Mouse (Mus musculus) gonadal fat pad, adult 2 months (tissue): Measurements from ENCODE around the gene AB124611. TPM values are rescaled to one million over a fixed set of nuclear protein-coding genes. Genes with fewer than 3 reads are reported as not detected.
"Not testable (repeated sequence)": the region's sequence is repeated elsewhere in the genome, so short reads cannot be mapped to it uniquely, and the experiment has no call there.

Experiments used
- DNase-seq: peaks from one replicate; pipeline ENCODE4 v3.0.0-alpha.2; 2012; ENCODE audit warnings: low read depth
- polyA plus RNA-seq: library from polyadenylated mRNA; depleted of rRNA; stranded (reverse); fragments of >200 nt; gene quantifications from 2 replicates; pipeline ENCODE4 v1.2.3, GENCODE M21; 2012; rRNA removed

The AB124611 gene
- polyA plus RNA-seq = 3.4 and 3.5 TPM in 2 replicates

DNA sequence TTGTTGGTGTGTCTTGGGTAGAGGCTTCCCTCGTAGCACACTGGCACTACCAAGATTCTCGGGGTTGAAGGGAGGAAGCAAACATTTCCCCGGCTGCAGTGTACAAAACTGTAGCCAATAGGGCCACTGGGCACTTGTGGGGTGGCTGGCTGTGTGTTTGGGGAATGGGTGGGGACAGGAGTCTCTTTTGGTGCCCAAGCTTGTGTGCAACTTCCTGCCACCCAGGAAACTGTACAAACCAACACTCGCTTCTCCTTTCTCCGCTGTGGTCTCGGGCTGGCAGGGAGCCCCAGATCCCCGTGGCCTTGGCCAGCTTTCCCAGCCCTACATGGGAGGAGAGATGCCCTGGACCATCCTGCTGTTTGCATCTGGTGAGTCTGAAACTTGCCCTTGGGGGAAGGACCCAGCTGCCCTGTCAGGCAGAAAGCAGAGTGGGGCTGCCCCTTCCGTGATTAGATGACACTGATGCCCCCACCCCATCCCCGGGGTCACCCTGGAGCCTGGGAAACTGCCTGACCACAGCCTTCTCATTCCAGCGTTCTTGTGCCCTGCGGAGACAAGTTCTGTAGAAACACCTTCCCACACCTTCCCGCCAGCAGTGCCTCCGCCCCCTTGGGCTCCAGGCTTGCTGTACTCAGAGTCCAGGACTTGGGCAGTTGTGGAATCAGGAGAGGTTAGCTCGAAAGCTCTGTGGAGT is at the start of gene AB124611:
Gene AB124611 (plus strand): TSS at position 240 of the 697 bp plus-strand sequence.
- DNase-seq = no peak

GRCm38 (mm10) chr9:21477707-21478106 is 48.3 kb upstream of the AB124611 start:
- no peak for DNase-seq

GRCm38 (mm10) chr9:21484065-21484464 is 41.9 kb upstream of the AB124611 start:
- no peak for DNase-seq

DNA sequence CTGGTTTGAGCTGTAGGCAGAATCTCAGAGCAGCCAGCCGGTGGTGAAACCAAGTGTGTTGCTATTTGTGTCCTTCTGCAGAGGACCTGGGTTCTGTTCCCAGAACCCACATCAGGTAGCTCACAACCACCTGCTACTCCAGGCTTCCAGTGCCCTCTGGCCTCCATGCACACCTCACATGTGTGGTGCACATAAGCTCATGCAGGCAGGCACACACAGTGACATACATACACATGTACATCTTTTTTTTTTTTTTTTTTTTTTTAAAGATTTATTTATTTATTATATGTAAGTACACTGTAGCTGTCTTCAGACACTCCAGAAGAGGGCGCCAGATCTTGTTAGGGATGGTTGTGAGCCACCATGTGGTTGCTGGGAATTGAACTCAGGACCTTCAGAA is 37.7 kb upstream of the AB124611 start:
- not testable (repeated sequence) for DNase-seq

DNA sequence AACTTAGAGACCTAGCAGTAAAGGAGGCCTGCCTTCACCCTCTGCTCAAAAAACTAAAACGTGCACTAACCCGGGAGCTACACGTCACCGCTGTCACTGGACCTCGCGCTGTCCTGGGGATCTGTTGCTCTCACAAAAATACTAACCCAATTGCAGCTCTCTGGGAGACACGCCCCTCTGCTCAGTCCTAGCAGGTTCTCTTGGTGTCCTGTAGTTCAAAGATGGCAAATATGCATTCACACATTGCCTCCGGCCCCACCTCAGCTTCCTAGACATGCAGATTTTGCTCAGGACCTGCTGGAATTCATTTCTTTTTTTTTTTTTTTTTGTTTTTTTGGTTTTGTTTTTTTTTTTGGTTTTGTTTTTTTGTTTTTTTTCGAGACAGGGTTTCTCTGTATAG is 35.3 kb upstream of the AB124611 start:
- DNase-seq = no peak

DNA sequence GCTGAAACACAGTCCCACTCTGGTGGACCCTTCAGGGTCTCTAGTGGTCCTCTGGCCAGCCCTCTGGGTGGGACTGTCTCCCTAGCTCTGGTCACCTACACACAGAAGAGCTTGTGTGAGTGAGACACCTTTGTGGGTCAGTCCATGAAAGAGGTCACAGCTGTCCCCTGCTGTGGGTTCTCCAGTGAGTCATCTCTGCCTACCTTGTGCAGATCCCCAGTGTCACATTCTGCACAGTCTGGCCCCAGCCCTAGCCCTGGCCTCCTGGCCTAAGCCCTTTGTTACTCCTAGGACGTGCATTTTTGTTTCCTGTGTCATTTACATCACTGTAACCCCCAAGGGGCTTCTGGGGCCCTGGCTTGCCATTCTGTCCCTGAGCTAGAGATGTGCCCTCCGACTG is 32.1 kb upstream of the AB124611 start:
- DNase-seq = no peak

- DNase-seq = no peak
Measured at GRCm38 (mm10) chr9:21494726-21495125, 31.2 kb upstream of the AB124611 start.

GRCm38 (mm10) chr9:21496308-21497049 is 29.5 kb upstream of the AB124611 start:
- DNase-seq = no peak

GRCm38 (mm10) chr9:21497050-21497542 is 28.9 kb upstream of the AB124611 start:
- no peak for DNase-seq

GRCm38 (mm10) chr9:21497664-21498063 is 28.3 kb upstream of the AB124611 start:
- no peak for DNase-seq

- no peak for DNase-seq
Measured at GRCm38 (mm10) chr9:21498284-21498902, 27.6 kb upstream of the AB124611 start.

DNA sequence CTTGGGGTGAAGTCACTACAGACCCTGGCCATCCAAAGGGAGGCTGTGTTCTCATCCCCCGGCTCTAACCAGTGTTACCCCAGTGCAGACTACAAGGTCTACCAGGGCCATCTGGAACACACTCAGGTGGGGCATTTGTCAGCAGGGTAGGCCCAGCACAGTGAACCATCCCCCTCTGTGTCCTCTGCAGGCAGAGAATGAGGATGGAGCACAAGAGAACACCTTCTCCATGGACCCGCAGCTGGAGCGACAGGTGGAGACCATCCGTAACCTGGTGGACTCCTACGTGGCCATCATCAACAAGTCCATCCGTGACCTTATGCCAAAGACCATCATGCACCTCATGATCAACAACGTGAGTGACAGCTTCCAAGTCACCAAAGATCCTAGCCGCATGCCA is 22.6 kb upstream of the AB124611 start:
- DNase-seq = no peak

GRCm38 (mm10) chr9:21505767-21506166 is 20.2 kb upstream of the AB124611 start:
- no peak for DNase-seq

- DNase-seq = no peak
Measured at GRCm38 (mm10) chr9:21507753-21508430, 18.1 kb upstream of the AB124611 start.

- no peak for DNase-seq
Measured at GRCm38 (mm10) chr9:21508871-21509404, 17.0 kb upstream of the AB124611 start.

DNA sequence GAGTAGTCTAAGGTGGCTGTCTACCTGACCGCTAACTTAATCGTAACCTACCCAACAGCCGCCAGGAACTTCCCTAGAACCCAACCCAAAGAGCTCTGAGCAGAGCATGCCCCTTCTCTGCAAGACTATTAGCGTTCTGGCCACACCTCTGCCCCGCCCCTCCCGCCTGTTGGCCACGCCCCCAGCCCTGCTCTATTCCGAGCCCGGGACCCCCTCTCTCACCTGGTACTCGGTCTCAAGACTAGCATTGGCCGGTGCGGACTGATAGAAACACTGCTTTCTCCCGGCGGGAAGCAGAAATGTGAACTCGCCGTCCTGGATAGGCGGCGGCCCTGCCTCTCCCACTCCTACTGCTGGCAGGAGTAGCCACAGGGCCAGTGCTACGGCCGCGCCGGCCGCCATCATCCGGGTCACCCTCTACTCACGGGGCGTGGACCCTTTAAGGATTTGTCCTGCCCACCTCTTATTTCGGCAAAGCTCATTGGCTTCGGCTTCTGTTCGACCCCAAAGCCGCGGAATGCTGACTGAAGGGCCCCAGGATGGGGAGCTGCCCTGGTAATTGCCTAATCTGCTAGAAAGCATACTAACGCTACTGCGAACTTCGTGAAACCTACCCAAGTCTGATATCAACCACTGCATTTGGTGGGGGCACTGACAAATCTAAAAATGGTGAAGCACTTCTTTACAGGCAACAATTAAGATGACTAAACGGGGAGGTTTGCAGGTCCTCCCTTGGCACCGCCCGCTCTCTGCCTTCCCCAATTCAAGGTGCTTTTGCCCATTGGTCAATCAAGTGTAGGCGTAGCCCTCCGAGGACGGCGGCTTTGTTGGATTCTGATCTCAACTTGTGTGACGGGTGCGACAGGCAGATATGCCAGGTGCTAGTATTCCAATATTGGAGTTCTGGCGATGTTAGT is 15.9 kb upstream of the AB124611 start, which contains the start of gene Tmed1:
Gene Tmed1 (minus strand): TSS at position 481 of the 917 bp plus-strand sequence.
- DNase-seq = peak; percentile 79

GRCm38 (mm10) chr9:21510689-21511015 is 15.3 kb upstream of the AB124611 start:
- no peak for DNase-seq

- DNase-seq = no peak
Measured at GRCm38 (mm10) chr9:21511052-21511451, 14.9 kb upstream of the AB124611 start.

DNA sequence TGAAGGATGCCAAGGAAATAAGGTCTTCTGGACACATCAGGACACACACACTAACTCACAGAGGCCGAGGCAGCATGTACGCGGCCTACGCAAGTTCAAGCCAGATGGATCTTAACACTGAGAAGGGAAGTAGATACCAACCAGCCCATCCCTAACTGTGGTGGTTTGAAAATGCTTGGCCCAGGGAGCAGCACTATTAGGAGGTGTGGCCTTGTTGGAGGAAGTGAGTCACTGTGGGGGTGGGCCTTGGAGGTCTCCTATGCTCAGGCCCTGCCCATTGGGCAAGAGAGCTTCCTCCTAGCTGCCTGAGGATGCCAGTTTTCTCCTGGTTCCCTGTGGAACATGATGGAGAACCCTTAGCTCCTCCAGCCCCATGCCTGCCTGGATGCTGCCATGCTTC is 12.5 kb upstream of the AB124611 start:
- DNase-seq = no peak

DNA sequence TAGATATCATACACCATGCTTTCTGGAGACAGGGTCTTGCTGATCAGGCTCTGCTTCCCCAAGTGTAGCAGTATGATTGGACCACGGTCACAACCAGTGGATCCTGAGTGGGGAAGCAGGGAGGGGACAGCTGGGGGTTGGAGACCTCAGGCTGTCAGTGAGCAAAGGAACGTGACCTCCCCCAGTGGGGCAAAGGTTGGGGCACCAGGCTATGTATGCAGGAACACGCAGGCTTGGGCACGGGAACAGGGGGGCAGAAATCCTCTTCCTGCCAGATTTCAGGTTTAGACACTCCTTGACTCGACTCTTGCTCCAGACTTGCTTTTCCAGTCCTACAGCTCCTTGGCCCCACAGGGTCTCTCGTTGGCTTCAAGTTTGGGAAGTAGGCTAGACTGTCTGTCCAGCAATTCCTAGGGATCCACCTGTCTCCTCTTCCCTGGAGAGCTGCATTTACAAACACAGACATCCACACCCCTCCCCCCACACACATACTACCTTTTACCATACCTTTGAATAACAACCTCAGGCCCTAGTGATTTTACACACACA is 8.0 kb upstream of the AB124611 start:
- peak; percentile 65 for DNase-seq
